Mouse (Mus musculus): ENCODE results near the gene Eif4a3. TPM values are rescaled to one million over a fixed set of nuclear protein-coding genes. Genes with fewer than 3 reads are reported as not detected.

Gene Eif4a3
- total and polyA plus RNA-seq, 3 experiments: 427 to 608 (median 521) TPM

DNA sequence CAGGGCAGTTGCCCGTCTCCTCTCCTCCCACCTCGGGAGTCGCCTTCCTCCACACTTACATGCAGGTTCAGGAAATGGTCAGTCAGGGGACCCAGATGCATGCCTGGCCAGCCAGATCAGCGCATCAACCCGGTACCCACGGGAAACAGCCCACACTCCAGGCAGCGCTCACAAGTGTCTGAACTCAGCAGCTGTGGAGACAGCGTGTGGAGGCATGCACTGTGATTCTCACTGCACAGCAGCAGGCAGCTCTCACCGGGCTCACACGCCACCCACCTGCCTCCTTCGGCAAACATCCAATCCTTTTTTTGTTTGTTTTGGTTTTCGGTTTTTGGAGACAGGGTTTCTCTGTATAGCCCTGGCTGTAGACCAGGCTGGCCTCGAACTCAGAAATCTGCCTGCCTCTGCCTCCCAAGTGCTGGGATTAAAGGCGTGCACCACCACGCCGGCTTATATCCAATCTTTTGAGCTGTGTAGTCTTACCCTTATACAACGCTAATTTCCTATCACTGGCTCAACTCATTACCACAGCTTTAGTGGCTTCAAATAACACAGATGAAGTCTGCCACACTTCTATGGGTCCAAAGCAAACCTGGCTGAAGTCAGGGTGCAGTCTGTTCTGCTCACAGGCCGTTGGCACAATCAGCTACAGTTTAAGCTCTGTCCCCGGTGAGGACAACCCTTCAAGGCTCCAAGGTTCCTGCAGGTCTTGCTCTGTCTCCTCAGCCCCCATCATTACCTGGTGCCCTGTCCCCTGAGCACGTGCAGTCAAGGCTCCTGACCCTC is 12.5 kb downstream of the Eif4a3 start:
- no peak for DNase-seq (ENCODE audit: low read depth, low spot score)
- no peak overlapping the region for H3K27ac ChIP-seq (ENCODE audit: control insufficient read depth, low read depth, low read length)
- H3K9me3 ChIP-seq (replicated peaks; ENCODE audit: insufficient read depth, low read length): no peaks in the 10 kb centered on the region
- no peaks in the 10 kb centered on the region for H3K79me2 ChIP-seq (ENCODE audit: control insufficient read depth, insufficient read depth, low read length, poor library complexity)
- H3K27me3 ChIP-seq (ENCODE audit: control insufficient read depth in 1 of 2, insufficient read depth in 2 of 2, low read length in 2 of 2): no peaks in the 10 kb centered on the region
- peaks cover 0 to 24% of the 10 kb centered on the region in 2 experiments; a peak in 2 of 4 replicates for H3K36me3 ChIP-seq (ENCODE audit: control insufficient read depth in 1 of 2, insufficient read depth in 2 of 2, low read length in 2 of 2)
- H3K4me3 ChIP-seq (ENCODE audit: control insufficient read depth in 1 of 2, insufficient read depth in 1 of 2, low read depth in 2 of 2, low read length in 2 of 2): no peak overlapping the region
- H3K4me1 ChIP-seq (ENCODE audit: control insufficient read depth in 1 of 2, insufficient read depth in 2 of 2, low read length in 2 of 2): no peaks in the 10 kb centered on the region
- no peak overlapping the region for H3K9ac ChIP-seq (ENCODE audit: control insufficient read depth, low read depth, low read length, poor library complexity, severe bottlenecking)
- TF ChIP-seq MAFK (IDR thresholded peaks at IDR 0.05; ENCODE audit: borderline replicate concordance, low read depth, low read length) (no peak), POLR2A (IDR thresholded peaks at IDR 0.05; ENCODE audit: control insufficient read depth in 1 of 2, insufficient read depth in 1 of 2, low read depth in 1 of 2, low read length in 2 of 2, poor library complexity in 1 of 2) (peak in 1 of 2 experiments; percentile 33; a peak in 1 of 4 replicates)

DNA sequence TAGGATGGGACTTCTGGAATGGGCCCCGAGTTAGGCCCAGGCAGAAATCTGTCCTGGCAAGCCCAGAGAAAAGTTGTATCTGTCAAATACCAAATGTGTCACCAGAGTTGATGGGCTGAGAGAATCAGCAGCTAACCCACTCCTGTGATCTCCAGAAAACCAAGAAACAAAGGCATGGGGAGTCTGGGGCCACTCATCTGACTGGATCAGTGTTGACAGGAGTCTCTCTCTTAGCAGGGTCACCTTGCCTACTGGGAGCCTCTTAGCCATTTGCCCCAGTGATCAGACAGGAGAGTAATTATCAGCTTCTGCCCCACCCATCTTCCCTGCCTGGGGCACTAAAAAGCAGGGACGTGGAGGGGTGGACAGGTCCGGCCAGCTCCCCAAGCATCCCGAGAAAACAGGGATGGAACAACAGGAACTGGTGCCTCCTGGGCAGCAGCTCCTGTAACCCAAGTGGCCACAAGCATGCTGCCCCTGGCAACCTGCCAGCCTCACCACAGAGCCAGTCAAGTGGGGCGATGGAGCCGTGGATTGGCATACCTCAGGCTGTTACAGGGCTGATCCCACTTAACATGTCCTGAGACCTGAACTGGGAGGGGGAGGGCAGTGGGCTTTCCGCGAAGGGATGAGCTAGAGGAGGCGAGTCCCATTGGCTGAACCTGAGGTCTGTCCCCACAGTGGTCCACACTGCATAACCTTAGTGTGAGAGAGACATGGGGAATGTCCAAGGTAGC is 13.9 kb downstream of the Eif4a3 start:
- Histone ChIP-seq H3K9ac (ENCODE audit: control insufficient read depth, low read depth, low read length, poor library complexity, severe bottlenecking) (no peak overlapping the region), H3K79me2 (ENCODE audit: control insufficient read depth, insufficient read depth, low read length, poor library complexity) (no peaks in the 10 kb centered on the region), H3K36me3 (ENCODE audit: control insufficient read depth in 1 of 2, insufficient read depth in 2 of 2, low read length in 2 of 2) (peaks cover 0 to 14% of the 10 kb centered on the region in 2 experiments; a peak in 2 of 4 replicates), H3K4me1 (ENCODE audit: control insufficient read depth in 1 of 2, insufficient read depth in 2 of 2, low read length in 2 of 2) (no peaks in the 10 kb centered on the region), H3K9me3 (replicated peaks; ENCODE audit: insufficient read depth, low read length) (no peaks in the 10 kb centered on the region), H3K4me3 (ENCODE audit: control insufficient read depth in 1 of 2, insufficient read depth in 1 of 2, low read depth in 2 of 2, low read length in 2 of 2) (no peak overlapping the region), H3K27ac (ENCODE audit: control insufficient read depth, low read depth, low read length) (no peak overlapping the region), H3K27me3 (ENCODE audit: control insufficient read depth in 1 of 2, insufficient read depth in 2 of 2, low read length in 2 of 2) (no peaks in the 10 kb centered on the region)
- no peak for DNase-seq (ENCODE audit: low read depth, low spot score)
- TF ChIP-seq MEF2A (IDR thresholded peaks at IDR 0.05; ENCODE audit: extremely low read depth, insufficient replicate concordance, low read depth, low read length, poor library complexity, severe bottlenecking) (no peak), USF2 (IDR thresholded peaks at IDR 0.05; ENCODE audit: borderline replicate concordance in 1 of 2, insufficient read depth in 1 of 2, low read depth in 1 of 2, low read length in 2 of 2) (no peak), ZC3H11A (IDR thresholded peaks at IDR 0.05; ENCODE audit: low read depth, low read length) (no peak), CHD1 (IDR thresholded peaks at IDR 0.05; ENCODE audit: low read depth, low read length) (no peak), NRF1 (IDR thresholded peaks at IDR 0.05; ENCODE audit: insufficient read depth, low read depth, low read length, poor library complexity, severe bottlenecking) (no peak), ELF1 (IDR thresholded peaks at IDR 0.05; ENCODE audit: low read depth, low read length) (no peak), POLR2AphosphoS2 (IDR thresholded peaks at IDR 0.05; ENCODE audit: low read length) (no peak), MAFK (IDR thresholded peaks at IDR 0.05; ENCODE audit: borderline replicate concordance, low read depth, low read length) (no peak), BHLHE40 (IDR thresholded peaks at IDR 0.05; ENCODE audit: borderline replicate concordance, low read depth, low read length) (no peak), POLR2A (IDR thresholded peaks at IDR 0.05; ENCODE audit: control insufficient read depth in 1 of 2, insufficient read depth in 1 of 2, low read depth in 1 of 2, low read length in 2 of 2, poor library complexity in 1 of 2) (no peak), SIN3A (IDR thresholded peaks at IDR 0.05; ENCODE audit: low read length) (no peak), MAZ (IDR thresholded peaks at IDR 0.05; ENCODE audit: low read depth, low read length) (no peak), USF1 (IDR thresholded peaks at IDR 0.05; ENCODE audit: low read depth, low read length) (no peak), TAL1 (IDR thresholded peaks at IDR 0.05; ENCODE audit: low read length) (no peak)
